Mouse (Mus musculus) G1E (cell line): ENCODE measurements at regions not wholly inside any gene's neighbourhood (a gene's known extent, or its start where the extent isn't known, plus 50 kb on each side); places are given as distances from the start of the nearest gene placed in this dataset.

Experiments used
- ATAC-seq: 2 replicates; pipeline ENCODE4 v1.8.0; 2016; ENCODE audit warnings: mild to moderate bottlenecking; ENCODE audit not compliant: insufficient number of reproducible peaks, poor library complexity, low FRiP score, severe bottlenecking; ENCODE audit errors: extremely low read depth
- DNase-seq: peaks from one replicate; pipeline ENCODE4 v3.0.0; 2012; ENCODE audit warnings: low spot score
- H3K27me3 ChIP-seq: 2 replicates; pipeline ENCODE4 v1.6.1; 2012; ENCODE audit warnings: mild to moderate bottlenecking, low read length, inconsistent platforms; ENCODE audit not compliant: insufficient read depth
- H3K36me3 ChIP-seq: replicated peaks from 2 replicates; pipeline ENCODE3; 2012; ENCODE audit warnings: mild to moderate bottlenecking, inconsistent platforms
- H3K4me1 ChIP-seq: 2 replicates; pipeline ENCODE4 v1.6.1; 2012; ENCODE audit warnings: low read depth, low read length, inconsistent platforms, mixed read lengths; ENCODE audit not compliant: insufficient read depth
- H3K4me3 ChIP-seq: 2 replicates; pipeline ENCODE4 v1.5.1; 2012; ENCODE audit warnings: low read depth, mild to moderate bottlenecking, inconsistent platforms, low read length, moderate library complexity, mixed read lengths
- H3K9me3 ChIP-seq: replicated peaks from 2 replicates; pipeline ENCODE4 v1.6.1; 2012; ENCODE audit warnings: inconsistent platforms
- CTCF ChIP-seq: IDR thresholded peaks from 2 replicates; pipeline ENCODE4 v1.5.1; 2012; ENCODE audit warnings: low read depth, low read length, inconsistent platforms, mixed read lengths
- GATA1 ChIP-seq: IDR thresholded peaks from 2 replicates; pipeline ENCODE4 v1.6.1; 2012; ENCODE audit warnings: borderline replicate concordance, low read length, inconsistent platforms, mixed read lengths
- GATA2 ChIP-seq: IDR thresholded peaks from 2 replicates; pipeline ENCODE4 v1.6.1; 2012; ENCODE audit warnings: low read depth, low read length, inconsistent platforms, borderline replicate concordance
- POLR2AphosphoS5 ChIP-seq: IDR thresholded peaks from 2 replicates; pipeline ENCODE4 v1.6.1; 2012; ENCODE audit warnings: low read depth, low read length, inconsistent platforms; ENCODE audit not compliant: insufficient replicate concordance
- TAL1 ChIP-seq: conservative IDR thresholded peaks from 2 replicates; pipeline ENCODE4 v1.6.1; 2012; ENCODE audit warnings: low read depth, low read length, inconsistent platforms, mixed read lengths

DNA sequence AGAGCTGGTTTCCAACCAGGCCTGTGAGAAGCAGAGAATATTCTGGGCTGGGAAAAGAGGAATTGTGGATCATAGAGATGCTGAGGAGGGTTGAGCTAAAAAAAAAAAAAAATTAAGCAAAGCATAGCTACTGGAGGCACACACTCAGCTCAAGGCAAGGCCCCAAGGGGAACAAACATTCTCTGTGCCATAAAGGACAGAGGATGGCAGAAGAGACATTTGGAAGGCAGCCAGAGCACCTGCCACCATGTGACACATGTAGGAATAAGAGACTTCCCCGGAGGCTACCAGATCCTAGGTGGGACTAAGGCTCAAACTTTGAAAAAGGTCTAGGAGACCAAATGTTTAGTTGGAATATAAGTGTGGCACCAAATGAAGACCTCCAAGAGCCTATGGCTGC lies 96.4 kb upstream of the Gm26657 start:
- Histone ChIP-seq H3K4me3 (no peak overlapping the region), H3K27me3 (no peaks in the 10 kb centered on the region), H3K36me3 (no peaks in the 10 kb centered on the region), H3K4me1 (no peaks in the 10 kb centered on the region), H3K9me3 (peaks cover 9% of the 10 kb centered on the region; the same call in 1 of the 2 replicates)
- ATAC-seq (no peak), DNase-seq (no peak)
- TF ChIP-seq TAL1 (no peak), CTCF (no peak), POLR2AphosphoS5 (no peak), GATA2 (no peak), GATA1 (no peak)

DNA sequence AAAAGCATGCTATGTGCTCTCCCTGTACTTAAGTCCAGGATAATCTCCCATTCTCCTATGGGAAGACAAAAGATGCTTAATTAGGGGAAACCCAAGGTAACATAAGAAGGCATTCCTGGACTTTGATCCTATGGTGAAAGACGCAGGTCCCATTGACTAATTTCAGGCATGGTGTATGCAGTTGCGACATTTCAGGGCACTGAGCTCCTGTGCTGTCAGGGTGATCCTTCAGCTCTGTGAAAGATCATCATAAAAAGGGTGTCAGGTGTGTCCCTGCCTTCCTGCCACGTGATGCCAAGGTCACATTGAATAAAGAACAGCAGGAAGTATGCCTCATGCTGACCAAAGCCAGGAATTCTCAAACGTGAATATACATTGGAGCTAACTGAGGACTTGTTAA lies 100.2 kb upstream of the Gm26657 start:
- H3K4me1 ChIP-seq = no peaks in the 10 kb centered on the region
- H3K9me3 ChIP-seq = peaks cover 9% of the 10 kb centered on the region; the same call in 1 of the 2 replicates
- no peak for DNase-seq
- no peak overlapping the region for H3K4me3 ChIP-seq
- H3K36me3 ChIP-seq = no peaks in the 10 kb centered on the region
- TF ChIP-seq GATA1 (no peak), TAL1 (no peak), CTCF (no peak), GATA2 (no peak), POLR2AphosphoS5 (no peak)
- H3K27me3 ChIP-seq = no peaks in the 10 kb centered on the region
- ATAC-seq = no peak

- peaks cover 6% of the 10 kb centered on the region; the same call in 1 of the 2 replicates for H3K9me3 ChIP-seq
- ATAC-seq (no peak), DNase-seq (no peak)
- no peaks in the 10 kb centered on the region for H3K4me1 ChIP-seq
- no peak overlapping the region for H3K4me3 ChIP-seq
- no peaks in the 10 kb centered on the region for H3K36me3 ChIP-seq
- TF ChIP-seq TAL1 (no peak), POLR2AphosphoS5 (no peak), CTCF (no peak), GATA1 (no peak), GATA2 (no peak)
- H3K27me3 ChIP-seq = no peaks in the 10 kb centered on the region
Observed at GRCm38 (mm10) chr4:56638704-56639478, 101.0 kb upstream of the Gm26657 start.

GRCm38 (mm10) chr4:56636265-56636664 lies 103.6 kb upstream of the Gm26657 start:
- no peak for ATAC-seq
- Histone ChIP-seq H3K4me3 (no peak overlapping the region), H3K27me3 (no peaks in the 10 kb centered on the region), H3K4me1 (no peaks in the 10 kb centered on the region), H3K9me3 (0 out of 2 replicates have a peak, but pooled peaks cover 4% of the 10 kb centered on the region), H3K36me3 (no peaks in the 10 kb centered on the region)
- DNase-seq = no peak
- TF ChIP-seq GATA1 (no peak), POLR2AphosphoS5 (no peak), TAL1 (no peak), GATA2 (no peak), CTCF (no peak)

- Histone ChIP-seq H3K4me1 (no peaks in the 10 kb centered on the region), H3K9me3 (peaks cover 10% of the 10 kb centered on the region), H3K36me3 (no peaks in the 10 kb centered on the region), H3K4me3 (no peak overlapping the region), H3K27me3 (no peaks in the 10 kb centered on the region)
- no peak for ATAC-seq
- TF ChIP-seq TAL1 (no peak), POLR2AphosphoS5 (no peak), CTCF (no peak), GATA1 (no peak), GATA2 (no peak)
- no peak for DNase-seq
Observed at GRCm38 (mm10) chr4:56633528-56633927, 106.3 kb upstream of the Gm26657 start.

DNA sequence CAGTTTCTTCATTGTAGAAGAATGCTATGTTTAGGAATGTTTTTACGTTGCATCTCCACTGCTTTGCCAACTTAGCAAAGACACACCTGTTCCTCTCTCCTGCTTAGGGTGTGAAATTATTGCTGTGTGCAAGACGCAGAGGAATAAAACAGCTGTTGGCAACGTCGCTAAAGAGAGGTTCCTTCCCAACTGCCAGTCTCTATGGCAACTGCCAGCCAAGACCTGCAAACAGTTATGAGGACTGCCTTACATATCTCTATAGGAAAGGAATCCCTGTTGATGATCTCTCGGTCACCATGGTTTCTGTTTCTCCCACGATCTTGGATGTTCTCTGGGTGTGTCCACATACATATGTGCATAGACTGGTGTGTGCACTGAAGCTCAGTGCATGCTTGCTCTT lies 109.6 kb upstream of the Gm26657 start:
- no peaks in the 10 kb centered on the region for H3K4me1 ChIP-seq
- no peak for DNase-seq
- H3K36me3 ChIP-seq = no peaks in the 10 kb centered on the region
- H3K4me3 ChIP-seq = no peak overlapping the region
- no peak for ATAC-seq
- peaks cover 13% of the 10 kb centered on the region for H3K9me3 ChIP-seq
- TF ChIP-seq GATA2 (no peak), CTCF (no peak), POLR2AphosphoS5 (no peak), GATA1 (no peak), TAL1 (no peak)
- H3K27me3 ChIP-seq = no peaks in the 10 kb centered on the region

GRCm38 (mm10) chr4:56627206-56627605 lies 112.7 kb upstream of the Gm26657 start:
- TF ChIP-seq POLR2AphosphoS5 (no peak), GATA1 (no peak)
- no peaks in the 10 kb centered on the region for H3K27me3 ChIP-seq
- no peak overlapping the region for H3K4me3 ChIP-seq
- H3K9me3 ChIP-seq = peaks cover 13% of the 10 kb centered on the region
- ATAC-seq = no peak
- DNase-seq = no peak
- H3K4me1 ChIP-seq = no peaks in the 10 kb centered on the region
- H3K36me3 ChIP-seq = no peaks in the 10 kb centered on the region
